Mouse (Mus musculus) olfactory bulb, adult 2 months (tissue): ENCODE data around the gene Csnk1d. TPM values are rescaled to one million over a fixed set of nuclear protein-coding genes. Genes with fewer than 3 reads are reported as not detected.

Experiments
- H3K27ac ChIP-seq: fragments of 200-500 bp; 2 replicates; pipeline ENCODE4 v1.5.1; 2012; ENCODE audit warnings: low read depth, low read length; ENCODE audit not compliant: insufficient read depth
- H3K4me1 ChIP-seq: fragments of 200-500 bp; 2 replicates; pipeline ENCODE4 v1.6.1; 2012; ENCODE audit warnings: low read length; ENCODE audit not compliant: control insufficient read depth, insufficient read depth
- H3K4me3 ChIP-seq: fragments of 200-500 bp; 2 replicates; pipeline ENCODE4 v1.5.1; 2012; ENCODE audit warnings: mild to moderate bottlenecking, low read depth, low read length, moderate library complexity; ENCODE audit not compliant: insufficient read depth
- CTCF ChIP-seq: fragments of 200-500 bp; IDR thresholded peaks from 2 replicates; pipeline ENCODE4 v1.5.1; 2012; ENCODE audit warnings: low read depth, mild to moderate bottlenecking, low read length, moderate library complexity; ENCODE audit not compliant: insufficient read depth
- POLR2A ChIP-seq: fragments of 200-500 bp; IDR thresholded peaks from 2 replicates; pipeline ENCODE4 v1.6.1; 2012; ENCODE audit warnings: mild to moderate bottlenecking, low read depth, low read length, moderate library complexity; ENCODE audit not compliant: insufficient read depth
- WGBS: fragments of 180-500 bp; shearing (Covaris S2); methylation state at CpG from one replicate; pipeline ENCODE4 v1.1.7; 2018; 5-methylcytosine and 5-hydroxymethylcytosine counted together
- polyA plus RNA-seq: library from polyadenylated mRNA; stranded (reverse); fragments of >200 nt; gene quantifications from 2 replicates; pipeline ENCODE4 v1.2.4, GENCODE M21; 2012; ENCODE audit warnings: low replicate concordance; ENCODE audit not compliant: missing spikeins, insufficient read depth, insufficient read length

Gene Csnk1d
- polyA plus RNA-seq, 1 experiment: not detected

DNA sequence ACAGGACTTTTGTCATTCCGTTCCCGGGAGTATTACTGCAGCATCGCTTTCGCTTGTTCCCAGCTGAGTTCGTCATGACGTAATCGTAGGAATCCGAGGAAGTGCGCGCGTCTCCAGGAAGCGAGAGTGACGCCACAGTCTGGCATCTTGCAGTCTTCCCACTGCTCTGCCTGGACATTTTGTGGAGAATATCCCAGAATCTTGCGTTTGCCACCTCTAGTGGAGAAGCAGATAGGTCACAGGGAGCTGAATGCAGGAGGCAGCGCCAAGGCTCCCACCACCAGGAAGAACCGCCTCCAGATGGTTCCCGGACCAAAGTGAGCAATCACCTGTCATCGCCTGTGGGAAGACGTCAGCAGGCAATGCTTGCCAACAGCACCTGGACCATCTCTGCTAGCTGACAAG, 23.8 kb upstream of the Csnk1d start:
- peak overlapping the region; percentile 16; the same call in 1 of the 2 replicates for H3K4me3 ChIP-seq
- WGBS: 45% methylated on average over 19 of the region's 19 CpGs
- no peak overlapping the region for H3K27ac ChIP-seq
- H3K4me1 ChIP-seq: no peaks in the 10 kb centered on the region
- no peak for TF ChIP-seq POLR2A
- no peak for TF ChIP-seq CTCF

- H3K4me3 ChIP-seq: no peak overlapping the region
- no peaks in the 10 kb centered on the region for H3K4me1 ChIP-seq
- TF ChIP-seq POLR2A: no peak
- TF ChIP-seq CTCF: no peak
- no peak overlapping the region for H3K27ac ChIP-seq
- WGBS: 70% methylated on average over 7 of the region's 7 CpGs
Observed at GRCm38 (mm10) chr11:121013656-121014055, 22.5 kb upstream of the Csnk1d start.

- H3K4me3 ChIP-seq: no peak overlapping the region
- no peak for TF ChIP-seq POLR2A
- no peak for TF ChIP-seq CTCF
- WGBS: 96% methylated on average over 3 of the region's 3 CpGs
- no peak overlapping the region for H3K27ac ChIP-seq
- H3K4me1 ChIP-seq: no peaks in the 10 kb centered on the region
Observed at GRCm38 (mm10) chr11:121010044-121010755, 19.1 kb upstream of the Csnk1d start.

- TF ChIP-seq POLR2A (no peak), CTCF (no peak)
- H3K4me1 ChIP-seq: peaks cover 4% of the 10 kb centered on the region; the same call in 1 of the 2 replicates
- 83% methylated on average over 6 of the region's 6 CpGs for WGBS
- H3K4me3 ChIP-seq: no peak overlapping the region
- H3K27ac ChIP-seq: no peak overlapping the region
Observed at GRCm38 (mm10) chr11:121006184-121006583, 15.1 kb upstream of the Csnk1d start.

DNA sequence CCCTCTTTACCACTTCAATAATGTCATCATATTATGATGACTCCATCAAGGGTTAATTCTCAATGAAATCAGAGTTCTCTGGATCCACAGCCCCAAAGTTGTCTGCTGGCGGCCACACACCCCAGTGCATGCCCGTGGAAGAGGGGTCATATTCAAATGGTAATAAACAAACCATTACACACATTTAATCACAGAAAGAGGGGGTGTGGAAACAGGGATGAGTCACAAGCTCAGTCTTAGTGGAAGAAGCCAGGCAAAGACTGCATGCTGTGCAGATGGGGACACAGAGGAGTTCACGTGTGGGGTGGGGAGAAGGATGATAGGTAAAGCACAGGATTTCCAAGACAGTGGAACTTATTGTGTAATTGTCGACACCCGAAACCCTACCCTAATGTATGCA, 13.2 kb upstream of the Csnk1d start:
- Histone ChIP-seq H3K27ac (no peak overlapping the region; the same call in 1 of the 2 replicates), H3K4me1 (peaks cover 4% of the 10 kb centered on the region; the same call in 1 of the 2 replicates), H3K4me3 (no peak overlapping the region)
- TF ChIP-seq CTCF (no peak), POLR2A (no peak)
- 11% methylated on average over 5 of the region's 5 CpGs for WGBS

DNA sequence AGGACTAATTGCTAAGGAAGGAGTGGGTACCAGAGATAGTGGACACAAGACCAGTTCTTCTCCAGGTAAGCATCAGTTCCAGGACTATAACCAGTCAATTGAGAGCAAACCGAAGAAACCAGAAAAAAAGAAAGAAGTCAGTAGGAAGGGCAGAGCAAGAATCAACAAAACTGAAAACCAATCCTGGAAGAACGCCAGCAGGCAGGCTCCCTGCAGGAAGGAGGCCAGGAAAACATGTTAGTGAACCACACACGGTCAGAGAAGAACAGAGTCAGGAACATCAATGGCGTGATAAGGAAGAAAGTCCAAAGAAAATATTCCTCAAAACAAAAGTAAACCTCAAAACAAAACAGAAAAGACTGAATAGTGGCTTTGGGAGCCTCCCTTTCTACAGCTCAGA, 10.8 kb upstream of the Csnk1d start:
- Histone ChIP-seq H3K4me3 (no peak overlapping the region), H3K27ac (no peak overlapping the region), H3K4me1 (peaks cover 4% of the 10 kb centered on the region; the same call in 1 of the 2 replicates)
- 33% methylated on average over 4 of the region's 4 CpGs for WGBS
- TF ChIP-seq POLR2A (no peak), CTCF (no peak)

DNA sequence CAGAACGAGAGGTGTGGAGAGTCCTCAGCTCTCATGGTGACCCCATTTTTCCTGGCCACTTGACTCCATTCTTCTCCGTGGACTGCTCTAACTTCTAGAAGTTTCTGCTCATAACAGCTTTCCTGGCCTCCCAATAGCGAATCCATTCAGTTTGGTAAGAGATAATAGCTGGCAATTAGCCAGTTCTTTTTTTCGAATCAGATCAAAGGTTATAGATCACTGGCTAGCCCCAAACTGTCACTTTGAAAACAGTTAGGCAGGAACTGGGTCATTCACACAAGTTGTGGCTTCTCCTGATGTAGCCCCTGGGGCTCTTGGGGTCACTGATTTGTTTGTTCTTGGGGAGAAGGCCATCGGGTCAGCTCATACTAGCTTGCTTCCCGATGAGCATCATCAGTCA, 3.6 kb upstream of the Csnk1d start:
- Histone ChIP-seq H3K27ac (no peak overlapping the region), H3K4me1 (peaks cover 17% of the 10 kb centered on the region), H3K4me3 (no peak overlapping the region)
- WGBS: 89% methylated on average over 6 of the region's 6 CpGs
- TF ChIP-seq CTCF (no peak), POLR2A (no peak)

DNA sequence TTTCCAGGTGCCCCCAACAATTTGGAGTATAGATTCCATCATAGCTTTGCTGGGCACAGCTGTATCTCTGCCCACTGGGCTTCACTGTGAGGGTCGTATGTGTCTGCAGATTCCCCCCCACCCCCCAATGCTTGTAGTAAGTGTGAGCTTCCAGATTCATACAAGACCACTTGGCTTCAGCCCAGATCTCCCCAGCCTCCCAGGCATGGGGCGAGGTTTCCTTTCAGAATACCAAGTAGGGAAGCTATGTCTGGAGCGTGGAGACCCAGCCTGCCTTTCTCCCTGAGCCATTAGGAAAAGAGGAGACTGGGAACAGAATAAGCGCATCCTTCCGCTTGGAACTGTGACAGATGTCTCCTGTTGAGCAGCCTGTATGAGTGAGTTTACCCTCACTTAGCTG, 2.5 kb upstream of the Csnk1d start:
- Histone ChIP-seq H3K4me3 (no peak overlapping the region), H3K4me1 (peaks cover 20% of the 10 kb centered on the region), H3K27ac (no peak overlapping the region)
- TF ChIP-seq CTCF (no peak), POLR2A (no peak)
- WGBS: 58% methylated on average over 5 of the region's 5 CpGs

GRCm38 (mm10) chr11:120993080-120993479, 1.9 kb upstream of the Csnk1d start:
- Histone ChIP-seq H3K4me3 (no peak overlapping the region), H3K4me1 (peaks cover 22% of the 10 kb centered on the region), H3K27ac (no peak overlapping the region)
- no peak for TF ChIP-seq POLR2A
- WGBS: 98% methylated on average over 3 of the region's 3 CpGs

DNA sequence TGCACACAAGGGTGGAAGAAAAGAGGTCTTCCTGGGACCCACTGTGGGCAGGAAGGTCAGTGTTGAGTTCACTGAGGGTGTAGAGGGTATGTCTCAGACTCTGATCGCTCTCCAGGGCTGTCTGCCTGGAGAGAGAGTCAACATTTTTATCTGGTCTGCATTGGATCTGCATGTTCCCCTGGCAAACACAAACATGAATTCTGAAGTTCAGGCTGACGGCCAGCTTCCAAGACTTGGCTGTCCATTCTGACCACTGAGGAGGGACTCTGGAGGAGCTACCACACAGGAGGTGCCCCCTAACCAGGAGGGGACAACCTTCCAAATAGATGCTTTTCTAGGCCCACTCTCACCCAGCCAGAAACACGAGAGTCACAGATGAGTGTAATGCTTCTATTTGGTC, 661 bp upstream of the Csnk1d start:
- WGBS: 29% methylated on average over 3 of the region's 3 CpGs
- no peak for TF ChIP-seq POLR2A
- TF ChIP-seq CTCF: no peak
- Histone ChIP-seq H3K4me1 (peaks cover 22% of the 10 kb centered on the region), H3K27ac (peak overlapping the region; percentile 78), H3K4me3 (peak overlapping the region; percentile 100)
